Mouse (Mus musculus): ENCODE results near the gene Sqstm1. TPM values are rescaled to one million over a fixed set of nuclear protein-coding genes. Genes with fewer than 3 reads are reported as not detected.

Sqstm1 gene
- polyA plus RNA-seq, 1 experiment from 2014 or later: 326 TPM

GRCm38 (mm10) chr11:50227226-50227625 lies 16.6 kb upstream of the Sqstm1 start:
- H3K36me3 ChIP-seq (ENCODE audit: insufficient read depth, low read length): peaks cover 3% of the 10 kb centered on the region; the same call in 1 of the 2 replicates
- peak overlapping the region; percentile 95 for H3K4me2 ChIP-seq (ENCODE audit: low read length)
- ATAC-seq (replicated peaks; ENCODE audit: low FRiP score, low read depth) (no peak), DNase-seq (ENCODE audit: low spot score) (no peak)
- H3K4me3 ChIP-seq (replicated peaks; ENCODE audit: low read depth, low read length): 0 out of 2 replicates have a peak overlapping the region, but pooled peaks have one; percentile 90
- no peaks in the 10 kb centered on the region for H3K27me3 ChIP-seq (ENCODE audit: insufficient read depth, low read length)
- 64% methylated on average over 3 of the region's 3 CpGs for whole genome bisulfite sequencing
- peaks cover 40% of the 10 kb centered on the region for H3K4me1 ChIP-seq (replicated peaks; ENCODE audit: insufficient read depth, low read length)
- no peak for TF ChIP-seq CTCF (IDR thresholded peaks at IDR 0.05; ENCODE audit: low read depth)
- H3K9ac ChIP-seq (ENCODE audit: low read depth, low read length): peak overlapping the region; percentile 98; the same call in 1 of the 2 replicates
- H3K9me3 ChIP-seq (replicated peaks; ENCODE audit: low read length): no peaks in the 10 kb centered on the region
- H3K27ac ChIP-seq: peak overlapping the region; percentile 63

- Histone ChIP-seq H3K36me3 (ENCODE audit: insufficient read depth, low read length) (no peaks in the 10 kb centered on the region), H3K9ac (ENCODE audit: low read depth, low read length) (peak overlapping the region; percentile 98; the same call in 1 of the 2 replicates), H3K27ac (peak overlapping the region; percentile 92), H3K27me3 (ENCODE audit: insufficient read depth, low read length) (no peaks in the 10 kb centered on the region), H3K9me3 (replicated peaks; ENCODE audit: low read length) (no peaks in the 10 kb centered on the region), H3K4me1 (replicated peaks; ENCODE audit: insufficient read depth, low read length) (peaks cover 40% of the 10 kb centered on the region), H3K4me2 (ENCODE audit: low read length) (peak overlapping the region; percentile 95), H3K4me3 (replicated peaks; ENCODE audit: low read depth, low read length) (peak overlapping the region; percentile 90)
- no peak for DNase-seq (ENCODE audit: low spot score)
- WGBS: 36% methylated on average over 2 of the region's 2 CpGs
- TF ChIP-seq CTCF (IDR thresholded peaks at IDR 0.05; ENCODE audit: low read depth): no peak
- no peak for ATAC-seq (replicated peaks; ENCODE audit: low FRiP score, low read depth)
These were observed 15.8 kb upstream of the Sqstm1 start for GRCm38 (mm10) chr11:50226406-50226805.

- no peak for DNase-seq (ENCODE audit: low spot score)
- Histone ChIP-seq H3K4me1 (replicated peaks; ENCODE audit: insufficient read depth, low read length) (peaks cover 36% of the 10 kb centered on the region), H3K4me2 (ENCODE audit: low read length) (peak overlapping the region; percentile 95), H3K9me3 (replicated peaks; ENCODE audit: low read length) (no peaks in the 10 kb centered on the region), H3K36me3 (ENCODE audit: insufficient read depth, low read length) (no peaks in the 10 kb centered on the region), H3K27ac (peak overlapping the region; percentile 92), H3K27me3 (ENCODE audit: insufficient read depth, low read length) (no peaks in the 10 kb centered on the region), H3K4me3 (replicated peaks; ENCODE audit: low read depth, low read length) (peak overlapping the region; percentile 90), H3K9ac (ENCODE audit: low read depth, low read length) (peak overlapping the region; percentile 98)
- TF ChIP-seq CTCF (IDR thresholded peaks at IDR 0.05; ENCODE audit: low read depth): peak; percentile 6; the same call in 1 of the 2 replicates
- peak; percentile 31 for ATAC-seq (replicated peaks; ENCODE audit: low FRiP score, low read depth)
- 2% methylated on average over 33 of the region's 34 CpGs for WGBS
These were observed 15.2 kb upstream of the Sqstm1 start for GRCm38 (mm10) chr11:50225611-50226378.

GRCm38 (mm10) chr11:50224671-50225530 lies 14.3 kb upstream of the Sqstm1 start:
- DNase-seq (ENCODE audit: low spot score) (peak; percentile 86), ATAC-seq (replicated peaks; ENCODE audit: low FRiP score, low read depth) (peak; percentile 81)
- peak; percentile 42 for TF ChIP-seq CTCF (IDR thresholded peaks at IDR 0.05; ENCODE audit: low read depth)
- Histone ChIP-seq H3K9ac (ENCODE audit: low read depth, low read length) (peak overlapping the region; percentile 98), H3K4me3 (replicated peaks; ENCODE audit: low read depth, low read length) (peak overlapping the region; percentile 90), H3K27me3 (ENCODE audit: insufficient read depth, low read length) (no peaks in the 10 kb centered on the region), H3K36me3 (ENCODE audit: insufficient read depth, low read length) (no peaks in the 10 kb centered on the region), H3K4me2 (ENCODE audit: low read length) (peak overlapping the region; percentile 95), H3K27ac (peak overlapping the region; percentile 92), H3K9me3 (replicated peaks; ENCODE audit: low read length) (no peaks in the 10 kb centered on the region), H3K4me1 (replicated peaks; ENCODE audit: insufficient read depth, low read length) (peaks cover 35% of the 10 kb centered on the region)
- WGBS: 1% methylated on average over 68 of the region's 70 CpGs

GRCm38 (mm10) chr11:50223783-50224662 lies 13.4 kb upstream of the Sqstm1 start:
- peak overlapping the region; percentile 90 for H3K4me3 ChIP-seq (replicated peaks; ENCODE audit: low read depth, low read length)
- H3K4me2 ChIP-seq (ENCODE audit: low read length): peak overlapping the region; percentile 95
- H3K9ac ChIP-seq (ENCODE audit: low read depth, low read length): peak overlapping the region; percentile 98
- ATAC-seq (replicated peaks; ENCODE audit: low FRiP score, low read depth): no peak
- WGBS: 5% methylated on average over 17 of the region's 17 CpGs
- DNase-seq (ENCODE audit: low spot score): peak; percentile 52
- no peaks in the 10 kb centered on the region for H3K36me3 ChIP-seq (ENCODE audit: insufficient read depth, low read length)
- H3K9me3 ChIP-seq (replicated peaks; ENCODE audit: low read length): no peaks in the 10 kb centered on the region
- H3K27me3 ChIP-seq (ENCODE audit: insufficient read depth, low read length): no peaks in the 10 kb centered on the region
- no peak for TF ChIP-seq CTCF (IDR thresholded peaks at IDR 0.05; ENCODE audit: low read depth)
- peaks cover 31% of the 10 kb centered on the region for H3K4me1 ChIP-seq (replicated peaks; ENCODE audit: insufficient read depth, low read length)
- peak overlapping the region; percentile 92 for H3K27ac ChIP-seq

Data from kidney, postnatal 0 days (tissue).